7 mouse cellular contexts compared by ENCODE assay signal in genomic region chr12:8498148-8498571, GRCm38 (mm10). TPM values are rescaled to one million over a fixed set of nuclear protein-coding genes. Genes with fewer than 3 reads are reported as not detected.
DNase-seq lines count a peak whose midpoint lies in the region; ATAC-seq lines count a peak whose summit lies in the region.

No protein-coding gene starts in this region.

- no peaks in the 10 kb centered on the region for H3K9me3 ChIP-seq in embryonic facial prominence, embryonic 10.5 days
- no peaks in the 10 kb centered on the region for H3K9me3 ChIP-seq in hindbrain, embryonic 11.5 days (ENCODE audit: control insufficient read depth, low read length)
- H3K9me3 ChIP-seq in limb, embryonic 11.5 days (ENCODE audit: control insufficient read depth, low read length) = no peaks in the 10 kb centered on the region
- H3K9me3 ChIP-seq in neural tube, embryonic 15.5 days (replicated peaks) = no peaks in the 10 kb centered on the region

- peak overlapping the region; percentile 98 for H3K9ac ChIP-seq in hindbrain, embryonic 11.5 days (ENCODE audit: low read depth, low read length)
- H3K9ac ChIP-seq in limb, embryonic 11.5 days (ENCODE audit: low read length) = peak overlapping the region; percentile 90
- H3K9ac ChIP-seq in neural tube, embryonic 15.5 days (replicated peaks) = peak overlapping the region; percentile 99

- no peaks in the 10 kb centered on the region for H3K27me3 ChIP-seq in embryonic facial prominence, embryonic 10.5 days (replicated peaks; ENCODE audit: low read depth, poor library complexity, severe bottlenecking)
- H3K27me3 ChIP-seq in hindbrain, embryonic 11.5 days (ENCODE audit: control insufficient read depth, insufficient read depth, low read length) = no peaks in the 10 kb centered on the region
- H3K27me3 ChIP-seq in limb, embryonic 11.5 days (ENCODE audit: control insufficient read depth, insufficient read depth, low read length) = no peaks in the 10 kb centered on the region
- H3K27me3 ChIP-seq in neural tube, embryonic 15.5 days (replicated peaks) = no peaks in the 10 kb centered on the region

- peak overlapping the region; percentile 79 for H3K4me2 ChIP-seq in hindbrain, embryonic 11.5 days (replicated peaks; ENCODE audit: low read depth, low read length)
- H3K4me2 ChIP-seq in limb, embryonic 11.5 days (ENCODE audit: low read depth, severe bottlenecking) = peak overlapping the region; percentile 95
- peak overlapping the region; percentile 78 for H3K4me2 ChIP-seq in neural tube, embryonic 15.5 days

- H3K4me1 ChIP-seq in embryonic facial prominence, embryonic 10.5 days = peaks cover 48% of the 10 kb centered on the region
- peaks cover 6% of the 10 kb centered on the region for H3K4me1 ChIP-seq in hindbrain, embryonic 11.5 days (replicated peaks; ENCODE audit: control insufficient read depth, insufficient read depth, low read length)
- peaks cover 23% of the 10 kb centered on the region for H3K4me1 ChIP-seq in limb, embryonic 11.5 days (ENCODE audit: control insufficient read depth, insufficient read depth, low read length)
- H3K4me1 ChIP-seq in neural tube, embryonic 15.5 days = peaks cover 35% of the 10 kb centered on the region

- no peak for ATAC-seq in hindbrain, embryonic 11.5 days (ENCODE audit: low FRiP score)
- ATAC-seq in limb, embryonic 11.5 days (ENCODE audit: insufficient number of reproducible peaks, low FRiP score, low TSS enrichment, low read depth) = no peak
- no peak for ATAC-seq in neural tube, embryonic 15.5 days (ENCODE audit: low FRiP score)

- WGBS in embryonic facial prominence, embryonic 10.5 days = 16% methylated on average over 8 of the region's 8 CpGs
- 11% methylated on average over 8 of the region's 8 CpGs for WGBS in hindbrain, embryonic 11.5 days
- 38% methylated on average over 8 of the region's 8 CpGs for WGBS in limb, embryonic 11.5 days
- WGBS in neural tube, embryonic 15.5 days = 6% methylated on average over 8 of the region's 8 CpGs

- peak overlapping the region; percentile 98 for H3K27ac ChIP-seq in embryonic facial prominence, embryonic 10.5 days (replicated peaks)
- H3K27ac ChIP-seq in hindbrain, embryonic 11.5 days (ENCODE audit: low read depth, low read length) = peak overlapping the region; percentile 98
- no peak overlapping the region for H3K27ac ChIP-seq in limb, embryonic 11.5 days (replicated peaks; ENCODE audit: low read depth, low read length)
- H3K27ac ChIP-seq in neural tube, embryonic 15.5 days (replicated peaks) = peak overlapping the region; percentile 100

- DNase-seq in 3134 (ENCODE audit: extremely low read depth, insufficient read length, low spot score) (peak; percentile 28), A20 (ENCODE audit: low read depth, low spot score) (peak; percentile 32)
- DNase-seq in embryonic facial prominence, embryonic 10.5 days (ENCODE audit: low spot score) = no peak
- DNase-seq in hindbrain, embryonic 11.5 days (ENCODE audit: low spot score) = peak; percentile 39
- DNase-seq in limb, embryonic 11.5 days (ENCODE audit: low spot score) = no peak
- no peak for DNase-seq in thymus, postnatal 14 days

- peak overlapping the region; percentile 75 for H3K4me3 ChIP-seq in embryonic facial prominence, embryonic 10.5 days
- peak overlapping the region; percentile 85 for H3K4me3 ChIP-seq in hindbrain, embryonic 11.5 days (ENCODE audit: low read depth, low read length)
- H3K4me3 ChIP-seq in limb, embryonic 11.5 days (ENCODE audit: low read depth, low read length) = peak overlapping the region; percentile 78
- H3K4me3 ChIP-seq in neural tube, embryonic 15.5 days (replicated peaks) = peak overlapping the region; percentile 78

- H3K36me3 ChIP-seq in embryonic facial prominence, embryonic 10.5 days (replicated peaks) = no peaks in the 10 kb centered on the region
- H3K36me3 ChIP-seq in hindbrain, embryonic 11.5 days (ENCODE audit: control insufficient read depth, insufficient read depth, low read length) = no peaks in the 10 kb centered on the region
- H3K36me3 ChIP-seq in limb, embryonic 11.5 days (ENCODE audit: control insufficient read depth, insufficient read depth, low read length) = no peaks in the 10 kb centered on the region
- no peaks in the 10 kb centered on the region for H3K36me3 ChIP-seq in neural tube, embryonic 15.5 days

RNA-seq across cellular contexts. Expression of gene Rhob, which starts 1.6 kb away (rescaled TPM):
- 24.8 and 26.4 TPM in 2 replicates for polyA plus RNA-seq in embryonic facial prominence, embryonic 10.5 days (2016; fragmentation: Nextera tagmentation; extraction: Ambion mirVana)
- polyA plus RNA-seq in hindbrain, embryonic 11.5 days (2014; fragmentation: Nextera tagmentation; extraction: Ambion mirVana) = 64.4 and 65.9 TPM in 2 replicates
- 27.6 and 28.7 TPM in 2 replicates for polyA plus RNA-seq in limb, embryonic 11.5 days (2014; fragmentation: Nextera tagmentation; extraction: Ambion mirVana)
- polyA plus RNA-seq in neural tube, embryonic 15.5 days (2015; fragmentation: Nextera tagmentation; extraction: Ambion mirVana) = 77.0 and 91.1 TPM in 2 replicates

Comparison
In these comparisons a context has a peak if more than half of its experiments do, and no peak if none do; other contexts are left out.
1. DNase-seq: peak in 3134 (single experiment), A20 (single experiment) and hindbrain, embryonic 11.5 days (single experiment); none in embryonic facial prominence, embryonic 10.5 days (single experiment), limb, embryonic 11.5 days (single experiment) and thymus, postnatal 14 days (single experiment).
2. Peak in every context shown above with its lines, with median percentiles within 50 percentile points of each other: H3K4me3 ChIP-seq, H3K4me2 ChIP-seq and H3K9ac ChIP-seq.